Mouse (Mus musculus): ENCODE results near the gene Agpat3.

The Agpat3 gene

GRCm38 (mm10) chr10:78322806-78323205, 29.5 kb downstream of the Agpat3 start:
- DNase-seq = peak; percentile 16

DNA sequence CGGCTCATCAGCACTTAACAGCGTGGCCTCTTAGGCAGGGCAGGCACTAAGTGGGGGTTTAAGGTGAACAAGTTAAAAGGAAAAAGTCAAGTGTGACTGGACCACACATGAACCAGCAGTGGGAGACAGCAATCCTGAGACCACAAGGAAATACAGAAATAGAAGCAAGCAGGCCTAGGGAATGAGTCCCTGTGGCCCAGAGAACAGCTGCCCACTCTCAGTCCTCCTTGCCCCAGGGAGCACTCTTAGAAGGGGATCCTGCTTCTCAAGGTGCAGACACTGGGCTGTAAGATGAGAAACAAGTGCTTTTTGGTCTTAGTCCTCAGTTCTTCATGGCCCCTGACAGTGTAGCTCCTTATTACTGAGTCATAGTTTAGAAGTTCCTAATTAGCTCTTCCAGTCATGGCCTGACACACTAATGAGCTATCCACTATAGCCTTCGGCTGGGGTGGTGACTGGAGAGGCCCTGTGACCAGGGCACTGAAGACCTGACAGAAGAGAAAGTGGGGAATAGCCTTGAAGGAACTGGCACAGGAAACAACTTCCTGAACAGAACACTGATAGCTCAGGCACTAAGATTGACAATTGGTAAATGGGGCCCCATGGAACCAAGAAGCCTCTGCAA, 31.0 kb downstream of the Agpat3 start:
- DNase-seq = no peak

- DNase-seq = no peak
Observed at GRCm38 (mm10) chr10:78320526-78320925, 31.8 kb downstream of the Agpat3 start.

DNA sequence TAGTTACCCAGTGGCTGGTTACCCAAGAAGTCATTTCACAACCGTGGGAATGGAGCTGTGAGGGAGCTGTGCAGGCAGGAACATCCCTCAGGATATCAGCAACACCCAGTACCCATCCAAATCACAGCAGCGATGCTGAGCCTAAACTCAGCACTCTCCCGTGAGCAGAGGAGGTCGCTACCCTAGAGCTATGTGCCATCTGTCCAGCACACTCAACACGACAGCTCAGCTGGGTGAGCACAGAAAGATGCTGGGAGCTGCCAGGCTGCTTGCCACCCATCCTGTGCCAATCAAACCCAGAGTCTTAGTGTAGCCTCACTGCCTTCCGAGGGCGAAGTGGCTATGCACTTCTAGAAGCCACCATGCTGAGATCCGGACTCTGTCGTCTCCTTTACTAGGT, 32.3 kb downstream of the Agpat3 start:
- DNase-seq = no peak

- no peak for DNase-seq
Observed at GRCm38 (mm10) chr10:78317270-78317923, 34.9 kb downstream of the Agpat3 start.

GRCm38 (mm10) chr10:78316228-78317087, 35.8 kb downstream of the Agpat3 start:
- DNase-seq = no peak

DNA sequence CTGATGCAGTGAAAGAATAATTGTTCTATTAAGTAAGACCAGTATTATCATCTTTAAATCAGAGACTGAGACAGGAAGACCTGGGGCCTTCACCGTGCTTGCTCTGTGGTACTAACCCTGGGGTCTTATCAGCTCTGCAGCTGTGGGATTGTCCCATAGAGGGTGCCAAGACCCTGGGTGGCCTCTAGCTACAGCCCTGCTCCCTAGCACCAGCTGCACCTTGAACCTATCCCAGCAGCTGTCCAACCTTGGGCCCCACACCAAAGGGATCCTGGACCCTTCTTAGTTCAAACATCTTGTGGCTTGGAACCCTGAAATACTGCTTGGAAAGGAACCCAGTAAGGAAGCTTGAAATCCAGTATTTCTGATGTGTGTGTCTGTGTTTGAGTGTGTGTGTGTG, 37.1 kb downstream of the Agpat3 start:
- DNase-seq = no peak

DNA sequence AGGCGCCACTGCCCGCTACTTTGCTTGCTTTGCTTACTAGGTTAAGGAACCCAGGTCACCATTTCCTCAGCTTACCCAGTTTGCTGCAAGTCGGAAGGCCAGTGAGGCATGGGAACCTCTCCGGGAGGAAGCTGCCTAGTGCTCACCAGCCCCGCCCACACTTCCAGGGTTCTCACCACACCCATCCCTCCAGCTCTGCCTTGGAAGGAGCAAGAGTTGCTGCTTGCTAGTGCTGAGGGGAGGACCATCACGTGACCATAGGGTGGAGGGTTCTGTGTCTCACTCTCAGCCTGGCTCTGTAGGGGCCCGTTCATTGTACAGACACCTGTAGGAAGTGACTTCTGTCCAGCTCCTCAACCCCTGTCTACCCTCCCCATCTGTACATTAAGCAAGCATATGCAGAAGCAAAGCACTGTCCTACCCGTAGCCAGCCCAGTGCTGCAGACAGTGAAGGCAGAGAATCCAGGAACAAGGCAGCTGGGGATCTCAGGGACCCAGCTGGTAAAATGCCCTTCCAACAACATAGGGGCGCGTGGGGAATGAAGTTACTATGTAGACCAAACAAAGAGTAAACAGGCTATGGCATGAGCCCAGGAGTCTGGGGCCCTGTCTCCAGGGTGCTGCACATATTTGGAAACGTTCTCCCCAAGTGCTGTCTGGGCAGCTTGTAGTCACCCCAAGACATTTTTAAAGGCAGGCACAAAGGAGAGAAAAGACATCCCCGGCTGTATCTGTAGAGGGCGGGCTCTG, 40.2 kb downstream of the Agpat3 start:
- DNase-seq = no peak

GRCm38 (mm10) chr10:78310747-78311267, 41.5 kb downstream of the Agpat3 start:
- DNase-seq = no peak

- no peak for DNase-seq
Observed at GRCm38 (mm10) chr10:78308617-78309016, 43.7 kb downstream of the Agpat3 start.

GRCm38 (mm10) chr10:78307391-78307790, 44.9 kb downstream of the Agpat3 start:
- DNase-seq = no peak

GRCm38 (mm10) chr10:78306027-78306426, 46.3 kb downstream of the Agpat3 start:
- DNase-seq = no peak

- peak; percentile 15 for DNase-seq
Observed at GRCm38 (mm10) chr10:78304996-78305395, 47.3 kb downstream of the Agpat3 start.

DNA sequence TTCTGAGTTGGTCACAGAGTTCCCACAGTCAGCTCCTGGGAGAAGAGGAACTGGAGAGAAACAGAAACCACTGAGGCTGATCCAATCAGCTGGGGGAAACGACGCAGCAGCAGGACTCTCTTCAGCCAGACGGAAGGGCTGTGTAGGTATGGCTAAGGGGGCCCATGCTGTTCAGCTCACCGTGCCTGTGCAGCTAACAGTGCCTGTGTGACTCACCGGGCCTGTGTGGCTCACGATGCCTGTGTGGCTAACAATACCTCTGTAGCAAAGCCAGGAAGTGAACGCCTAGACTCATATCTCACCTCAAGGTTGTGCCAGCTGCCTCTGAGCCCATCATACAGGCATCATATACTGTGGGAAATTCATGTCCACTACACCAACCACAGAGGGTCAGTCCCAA, 48.6 kb downstream of the Agpat3 start:
- DNase-seq = no peak

DNA sequence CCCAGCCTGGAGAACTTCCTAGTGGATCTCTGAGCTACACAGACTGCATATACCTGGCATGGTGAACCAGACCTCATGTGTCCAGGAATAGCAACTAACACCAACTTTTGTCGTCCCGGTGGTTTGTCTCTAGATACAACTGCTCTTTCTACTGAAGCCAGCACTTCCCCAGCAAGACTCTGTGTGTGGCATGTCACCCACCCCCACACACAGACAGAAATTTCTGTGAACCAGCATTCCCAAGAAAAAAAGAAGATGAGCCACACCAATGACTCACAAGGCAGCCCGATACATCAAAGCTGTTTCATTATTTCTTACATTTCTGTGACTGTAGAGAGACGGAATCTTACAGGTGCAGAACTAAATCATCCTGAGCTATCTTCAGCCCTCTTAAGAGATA, 52.2 kb downstream of the Agpat3 start:
- no peak for DNase-seq

DNA sequence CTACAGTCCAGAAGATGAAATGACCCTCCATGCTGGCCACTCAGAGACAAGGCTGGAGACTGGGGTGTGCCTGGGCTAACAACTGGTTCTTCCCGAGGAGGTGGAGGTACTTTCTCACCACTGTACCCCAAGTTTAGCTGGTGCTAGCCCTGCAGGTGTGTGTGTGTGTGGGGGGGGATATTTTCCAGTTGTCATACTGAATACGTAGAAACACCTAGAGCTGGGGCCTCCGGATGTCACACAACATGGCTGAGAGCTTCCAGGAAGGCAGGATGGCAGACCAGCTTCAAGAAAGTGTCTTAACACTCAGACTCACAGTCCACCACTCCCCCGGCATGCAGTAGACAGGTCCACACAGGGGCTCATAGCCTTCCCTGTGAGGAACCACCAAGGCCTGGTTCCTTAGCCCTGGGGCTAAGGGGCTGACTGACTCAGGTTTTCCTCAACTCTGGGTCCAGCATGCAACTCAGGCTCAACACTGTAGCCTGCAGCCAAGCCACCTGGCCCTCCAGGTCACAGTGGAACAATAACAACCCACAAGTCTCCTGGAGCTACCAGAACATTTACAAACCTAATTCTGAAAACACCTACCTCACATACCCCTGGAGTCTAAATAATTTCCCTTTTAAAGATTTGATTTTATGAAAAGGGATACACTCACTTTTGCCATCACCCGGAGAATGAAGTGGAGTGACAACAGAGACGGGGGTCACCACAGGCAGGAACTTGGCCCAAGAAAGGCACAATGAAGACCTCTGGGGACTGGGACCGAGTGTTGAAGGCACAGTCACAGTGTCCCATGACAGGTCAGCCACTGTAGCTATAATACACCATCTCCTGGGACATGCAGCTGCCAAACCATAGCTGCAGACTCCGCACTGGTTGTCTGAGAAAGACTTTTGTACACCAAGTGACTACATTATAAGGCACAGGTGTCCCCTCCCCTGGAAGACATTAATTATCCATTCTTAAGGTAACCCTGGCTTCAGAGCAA, 53.3 kb downstream of the Agpat3 start:
- no peak for DNase-seq

- peak; percentile 14 for DNase-seq
Observed at GRCm38 (mm10) chr10:78297576-78298484, 54.5 kb downstream of the Agpat3 start.

DNA sequence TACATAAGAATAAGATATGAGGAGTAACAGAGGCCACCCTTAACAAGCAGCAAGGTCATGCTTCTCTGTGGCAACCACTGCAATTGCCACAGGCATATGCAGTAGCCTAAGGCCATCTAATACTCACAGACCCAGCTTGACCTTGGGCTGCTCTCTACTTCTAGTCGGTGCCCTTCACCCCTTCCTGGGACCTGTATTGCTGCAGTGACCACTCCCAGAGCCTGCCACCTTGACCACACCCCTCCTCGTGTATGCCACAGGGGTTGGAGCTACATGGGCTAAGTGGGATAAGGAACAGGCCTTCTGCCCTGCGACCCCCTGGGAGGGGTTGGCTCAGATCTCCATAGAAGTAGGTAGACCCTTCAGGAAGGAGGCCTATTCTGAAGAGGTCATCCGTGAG, 55.3 kb downstream of the Agpat3 start:
- DNase-seq = no peak

GRCm38 (mm10) chr10:78296371-78296770, 55.9 kb downstream of the Agpat3 start:
- DNase-seq = no peak

GRCm38 (mm10) chr10:78293576-78293975, 58.7 kb downstream of the Agpat3 start:
- no peak for DNase-seq

DNA sequence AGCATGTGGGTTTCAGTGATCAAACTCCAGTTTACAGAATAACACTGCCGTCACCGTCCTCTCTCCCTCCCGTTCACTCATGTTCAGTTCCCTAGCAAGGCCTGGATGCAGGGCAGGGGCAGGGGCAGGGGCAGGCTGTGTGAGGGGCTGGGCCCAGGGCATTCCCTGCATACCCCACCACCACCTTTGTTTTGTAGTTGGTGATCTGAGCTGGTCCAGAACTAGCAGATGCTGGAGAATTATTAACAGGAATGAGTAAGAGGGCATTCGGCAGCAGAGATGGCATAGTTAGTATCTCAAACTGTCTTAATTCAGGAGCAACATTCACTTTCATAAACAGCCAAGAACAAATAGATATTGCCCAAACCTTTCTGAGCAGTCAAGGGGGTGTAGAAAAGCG, 59.9 kb downstream of the Agpat3 start:
- DNase-seq = no peak
